Comparison of ENCODE assay signal across 8 mouse cellular contexts in genomic region chr6:4504603-4505131, GRCm38 (mm10). TPM values are rescaled to one million over a fixed set of nuclear protein-coding genes. Genes with fewer than 3 reads are reported as not detected.
A peak's percentile ranks its signal among the peaks of the same experiment; 100 is the strongest.
DNase-seq lines count a peak whose midpoint lies in the region; ATAC-seq lines count a peak whose summit lies in the region.

Col1a2 (plus strand) TSS chr6:4504814.

- peak within 1 kb of the TSS; percentile 60 for H3K4me3 ChIP-seq in lung, embryonic 16.5 days (ENCODE audit: low read length)
- peak within 1 kb of the TSS; percentile 63 for H3K4me3 ChIP-seq in embryonic facial prominence, embryonic 10.5 days
- peak within 1 kb of the TSS; percentile 48 for H3K4me3 ChIP-seq in heart, embryonic 15.5 days
- H3K4me3 ChIP-seq in limb, embryonic 11.5 days (ENCODE audit: low read depth, low read length) = peak within 1 kb of the TSS; percentile 44
- H3K4me3 ChIP-seq in stomach, embryonic 15.5 days (replicated peaks) = peak within 1 kb of the TSS; percentile 46

- WGBS in lung, embryonic 16.5 days = 18% methylated on average over 2 of the region's 3 CpGs
- WGBS in embryonic facial prominence, embryonic 10.5 days = 7% methylated on average over 3 of the region's 3 CpGs
- 19% methylated on average over 3 of the region's 3 CpGs for WGBS in heart, embryonic 15.5 days
- 8% methylated on average over 2 of the region's 3 CpGs for WGBS in limb, embryonic 11.5 days
- 17% methylated on average over 3 of the region's 3 CpGs for WGBS in stomach, embryonic 15.5 days

- H3K27me3 ChIP-seq in lung, embryonic 16.5 days (ENCODE audit: control insufficient read depth, insufficient read depth, low read depth, low read length) = no peaks in the 10 kb centered on the region; the same call in 1 of the 2 replicates
- peaks cover 18% of the 10 kb centered on the region for H3K27me3 ChIP-seq in embryonic facial prominence, embryonic 10.5 days (replicated peaks; ENCODE audit: low read depth, poor library complexity, severe bottlenecking)
- 0 out of 2 replicates have a peak, but pooled peaks cover 3% of the 10 kb centered on the region for H3K27me3 ChIP-seq in heart, embryonic 15.5 days
- no peaks in the 10 kb centered on the region for H3K27me3 ChIP-seq in limb, embryonic 11.5 days (ENCODE audit: control insufficient read depth, insufficient read depth, low read length)
- no peaks in the 10 kb centered on the region for H3K27me3 ChIP-seq in stomach, embryonic 15.5 days (replicated peaks)

- peaks cover 5% of the 10 kb centered on the region for H3K4me1 ChIP-seq in lung, embryonic 16.5 days (replicated peaks; ENCODE audit: control insufficient read depth, insufficient read depth, low read length)
- peaks cover 29% of the 10 kb centered on the region for H3K4me1 ChIP-seq in embryonic facial prominence, embryonic 10.5 days
- H3K4me1 ChIP-seq in heart, embryonic 15.5 days (replicated peaks) = peaks cover 7% of the 10 kb centered on the region; the same call in 1 of the 2 replicates
- H3K4me1 ChIP-seq in limb, embryonic 11.5 days (ENCODE audit: control insufficient read depth, insufficient read depth, low read length) = peaks cover 5% of the 10 kb centered on the region; the same call in 1 of the 2 replicates
- peaks cover 4% of the 10 kb centered on the region; the same call in 1 of the 2 replicates for H3K4me1 ChIP-seq in stomach, embryonic 15.5 days

- DNase-seq in lung, postnatal 4 days = no peak
- peak; percentile 35 for DNase-seq in embryonic facial prominence, embryonic 10.5 days (ENCODE audit: low spot score)
- peak; percentile 41 for DNase-seq in limb, embryonic 11.5 days (ENCODE audit: low spot score)
- no peak for DNase-seq in natural killer cell, adult 2 months (ENCODE audit: low spot score in 2 of 2)
- DNase-seq in cerebellum, adult 8-10 months = no peak

- H3K9me3 ChIP-seq in lung, embryonic 16.5 days (ENCODE audit: control insufficient read depth, low read length) = no peaks in the 10 kb centered on the region
- no peaks in the 10 kb centered on the region for H3K9me3 ChIP-seq in embryonic facial prominence, embryonic 10.5 days
- H3K9me3 ChIP-seq in heart, embryonic 15.5 days (replicated peaks) = no peaks in the 10 kb centered on the region
- H3K9me3 ChIP-seq in limb, embryonic 11.5 days (ENCODE audit: control insufficient read depth, low read length) = no peaks in the 10 kb centered on the region
- no peaks in the 10 kb centered on the region for H3K9me3 ChIP-seq in stomach, embryonic 15.5 days

- no peaks in the 10 kb centered on the region for H3K36me3 ChIP-seq in lung, embryonic 16.5 days (ENCODE audit: control insufficient read depth, insufficient read depth, low read length)
- peaks cover 3% of the 10 kb centered on the region; the same call in 1 of the 2 replicates for H3K36me3 ChIP-seq in embryonic facial prominence, embryonic 10.5 days (replicated peaks)
- H3K36me3 ChIP-seq in heart, embryonic 15.5 days = no peaks in the 10 kb centered on the region
- H3K36me3 ChIP-seq in limb, embryonic 11.5 days (ENCODE audit: control insufficient read depth, insufficient read depth, low read length) = no peaks in the 10 kb centered on the region
- no peaks in the 10 kb centered on the region for H3K36me3 ChIP-seq in stomach, embryonic 15.5 days

- ATAC-seq in lung, embryonic 16.5 days (ENCODE audit: low read depth) = peak; percentile 24; the same call in 1 of the 2 replicates
- ATAC-seq in heart, embryonic 15.5 days (replicated peaks; ENCODE audit: insufficient number of reproducible peaks, insufficient read depth, low FRiP score, low read depth) = no peak
- no peak for ATAC-seq in limb, embryonic 11.5 days (ENCODE audit: insufficient number of reproducible peaks, low FRiP score, low TSS enrichment, low read depth)
- no peak for ATAC-seq in stomach, embryonic 15.5 days (ENCODE audit: insufficient read depth, low FRiP score, low read depth)

- peak within 1 kb of the TSS; percentile 76 for H3K4me2 ChIP-seq in lung, embryonic 16.5 days (ENCODE audit: low read depth, low read length)
- peak within 1 kb of the TSS; percentile 90 for H3K4me2 ChIP-seq in heart, embryonic 15.5 days
- peak within 1 kb of the TSS; percentile 49 for H3K4me2 ChIP-seq in limb, embryonic 11.5 days (ENCODE audit: low read depth, severe bottlenecking)
- H3K4me2 ChIP-seq in stomach, embryonic 15.5 days = peak within 1 kb of the TSS; percentile 72

- H3K9ac ChIP-seq in lung, embryonic 16.5 days (ENCODE audit: low read length) = peak within 1 kb of the TSS; percentile 73
- H3K9ac ChIP-seq in heart, embryonic 15.5 days = peak within 1 kb of the TSS; percentile 51
- peak within 1 kb of the TSS; percentile 63 for H3K9ac ChIP-seq in limb, embryonic 11.5 days (ENCODE audit: low read length)
- peak within 1 kb of the TSS; percentile 35; the same call in 1 of the 2 replicates for H3K9ac ChIP-seq in stomach, embryonic 15.5 days

- H3K27ac ChIP-seq in lung, embryonic 16.5 days (ENCODE audit: low read length) = peak within 1 kb of the TSS; percentile 95
- H3K27ac ChIP-seq in embryonic facial prominence, embryonic 10.5 days (replicated peaks) = peak within 1 kb of the TSS; percentile 83
- H3K27ac ChIP-seq in heart, embryonic 15.5 days = peak within 1 kb of the TSS; percentile 81
- H3K27ac ChIP-seq in limb, embryonic 11.5 days (replicated peaks; ENCODE audit: low read depth, low read length) = peak within 1 kb of the TSS; percentile 69; the same call in 1 of the 2 replicates
- H3K27ac ChIP-seq in stomach, embryonic 15.5 days = peak within 1 kb of the TSS; percentile 90

RNA-seq across cellular contexts. Expression of gene Col1a2, which starts in this region (rescaled TPM):
- 771 and 862 TPM in 2 replicates for polyA plus RNA-seq in lung, embryonic 16.5 days (2015; fragmentation: Nextera tagmentation; extraction: Ambion mirVana)
- 117 and 176 TPM in 2 replicates for polyA plus RNA-seq in embryonic facial prominence, embryonic 10.5 days (2016; fragmentation: Nextera tagmentation; extraction: Ambion mirVana)
- 469 and 631 TPM in 2 replicates for polyA plus RNA-seq in heart, embryonic 15.5 days (2015; fragmentation: Nextera tagmentation; extraction: Ambion mirVana)
- polyA plus RNA-seq in limb, embryonic 11.5 days (2014; fragmentation: Nextera tagmentation; extraction: Ambion mirVana) = 243 and 265 TPM in 2 replicates
- 740 and 755 TPM in 2 replicates for polyA plus RNA-seq in stomach, embryonic 15.5 days (2015; fragmentation: Nextera tagmentation; extraction: Ambion mirVana)

Comparison
In these comparisons a context has a peak if more than half of its experiments do, and no peak if none do; other contexts are left out.
1. DNase-seq: peak in embryonic facial prominence, embryonic 10.5 days (single experiment) and limb, embryonic 11.5 days (single experiment); none in lung, postnatal 4 days (0 of 2), natural killer cell, adult 2 months (0 of 2) and cerebellum, adult 8-10 months (single experiment).
2. Peak in every context shown above with its lines, with median percentiles within 50 percentile points of each other: H3K27ac ChIP-seq, H3K4me2 ChIP-seq, H3K4me3 ChIP-seq and H3K9ac ChIP-seq.